Mouse (Mus musculus) adrenal gland, adult 18-20 months (tissue): Measurements from ENCODE around the gene Map1lc3a. TPM values are rescaled to one million over a fixed set of nuclear protein-coding genes. Genes with fewer than 3 reads are reported as not detected.
A peak's percentile ranks its signal among the peaks of the same experiment; 100 is the strongest.

Experiments
- DNase-seq, 2 experiments: peaks; one replicate each; pipeline ENCODE4 v3.0.0; 2021 to 2022; ENCODE audit warnings: low spot score in 2 of 2
- total RNA-seq, 2 experiments: library from RNA; stranded (reverse); gene quantifications; 1 replicate in 1 of 2; 2 replicates in 1 of 2; pipeline ENCODE4 v1.2.3; 2021

The Map1lc3a gene
- total RNA-seq, 2 experiments from 2014 or later = 390 to 903 TPM

DNA sequence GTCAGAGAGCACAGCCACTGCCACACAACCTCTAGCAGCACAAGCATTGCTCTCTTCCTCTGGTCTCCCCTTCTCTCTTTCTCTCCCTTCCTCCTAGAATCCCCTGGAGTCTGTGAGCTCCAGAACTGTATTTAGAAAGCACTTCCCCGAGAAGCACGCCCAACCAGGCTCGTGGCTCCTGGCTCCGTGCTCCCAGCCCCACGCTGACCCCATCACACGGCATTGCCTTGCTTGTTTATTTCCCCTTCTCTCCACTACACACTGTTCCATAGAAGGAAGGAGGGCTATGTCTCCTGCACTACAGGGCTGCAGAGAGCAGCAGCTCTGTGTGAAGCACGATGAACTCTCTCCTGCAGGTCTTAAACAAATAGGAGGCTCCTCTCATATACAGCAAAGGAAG is 8.6 kb downstream of the Map1lc3a start:
- no peak for DNase-seq

DNA sequence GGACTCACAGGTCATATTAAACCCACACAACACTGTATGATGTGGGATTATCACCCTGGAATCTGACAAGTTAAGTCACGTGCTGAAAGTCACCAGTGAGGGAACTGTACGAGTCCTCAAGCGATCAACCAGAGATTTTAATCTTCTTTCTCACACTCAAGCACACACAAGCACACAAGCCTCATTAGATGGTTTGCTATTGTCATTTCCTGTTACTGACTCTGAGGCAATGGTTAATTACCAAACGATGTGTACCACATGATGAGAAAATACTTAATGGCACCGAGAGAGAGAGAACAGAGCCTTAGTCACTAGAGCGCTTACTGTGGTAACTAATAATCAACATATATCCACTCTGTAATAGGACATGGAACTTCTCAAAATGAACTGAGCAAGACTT is 9.6 kb downstream of the Map1lc3a start:
- no peak for DNase-seq

DNA sequence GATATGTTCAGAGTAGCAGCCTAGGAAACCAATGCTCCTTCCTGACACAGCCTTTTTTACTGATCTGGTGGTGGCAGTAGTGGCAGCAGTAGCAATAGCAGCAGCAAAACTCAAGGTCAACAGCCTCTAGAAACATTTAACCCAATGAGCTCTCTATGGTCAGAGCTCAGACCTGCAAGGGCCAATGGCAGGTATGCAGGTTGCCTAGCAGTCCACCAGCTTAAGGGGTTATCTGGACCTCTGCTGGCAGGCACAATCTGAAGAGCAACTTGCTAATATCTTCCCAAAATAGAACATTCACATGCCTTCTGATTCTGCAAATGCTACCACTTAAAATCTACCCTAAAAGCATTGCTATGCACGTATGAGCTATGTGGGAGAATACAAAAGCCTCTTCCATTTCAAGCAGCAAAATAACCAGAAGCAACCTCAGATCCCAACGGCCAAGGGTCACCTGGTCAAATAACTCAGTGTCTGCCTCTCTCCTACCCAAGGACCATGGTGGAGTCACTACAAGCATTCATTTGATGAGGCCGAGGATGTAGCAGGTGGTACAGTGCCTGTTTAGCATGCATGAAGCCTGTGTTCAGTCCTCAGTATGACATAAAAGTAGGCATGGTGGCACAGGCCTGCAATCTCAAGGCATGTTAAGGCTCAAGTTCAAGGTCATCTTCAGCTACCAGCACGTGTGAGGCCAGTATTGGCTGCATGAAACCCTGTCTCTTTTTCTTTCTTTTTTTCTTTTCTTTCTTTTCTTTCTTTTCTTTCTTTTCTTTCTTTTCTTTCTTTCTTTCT is 11.6 kb downstream of the Map1lc3a start:
- DNase-seq = no peak

DNA sequence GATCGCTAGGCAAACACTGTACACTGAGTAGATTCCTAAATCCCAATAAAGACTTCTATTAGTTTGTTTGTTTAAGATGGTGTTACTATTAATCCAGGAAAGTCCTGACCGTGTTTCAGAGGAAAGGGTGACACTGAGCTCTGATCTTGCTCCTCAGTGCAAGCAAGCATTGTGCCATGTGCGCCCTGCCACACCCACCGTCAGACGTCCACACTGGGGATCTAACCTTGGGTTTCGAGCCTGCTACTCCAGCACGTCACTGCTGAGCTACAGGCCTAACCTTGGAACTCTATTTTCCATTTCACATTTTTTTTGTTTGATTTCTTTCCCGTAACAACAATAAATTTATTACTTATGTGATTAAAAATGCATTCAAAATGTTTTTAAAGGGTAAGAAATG is 14.0 kb downstream of the Map1lc3a start:
- no peak for DNase-seq

DNA sequence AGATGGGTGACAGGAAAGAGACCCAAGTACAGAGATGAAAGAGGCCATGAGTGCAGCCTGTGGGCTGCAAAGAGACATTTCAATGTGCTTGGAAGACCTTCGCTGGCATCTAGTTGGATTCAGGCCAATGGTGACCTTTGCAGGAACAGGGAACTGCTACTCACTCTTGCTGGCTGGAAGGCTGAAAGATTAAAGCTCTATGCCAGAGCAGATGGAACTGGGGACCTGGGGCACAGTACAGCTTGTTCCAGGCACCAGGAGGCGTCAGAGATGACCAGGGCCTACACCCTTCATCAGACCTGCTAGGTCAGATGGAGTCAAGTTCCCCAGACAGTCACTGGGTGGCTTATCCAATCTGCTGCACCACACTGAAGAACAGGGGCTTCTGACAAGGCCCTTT is 17.3 kb downstream of the Map1lc3a start:
- DNase-seq = peak; percentile 38 to 55

DNA sequence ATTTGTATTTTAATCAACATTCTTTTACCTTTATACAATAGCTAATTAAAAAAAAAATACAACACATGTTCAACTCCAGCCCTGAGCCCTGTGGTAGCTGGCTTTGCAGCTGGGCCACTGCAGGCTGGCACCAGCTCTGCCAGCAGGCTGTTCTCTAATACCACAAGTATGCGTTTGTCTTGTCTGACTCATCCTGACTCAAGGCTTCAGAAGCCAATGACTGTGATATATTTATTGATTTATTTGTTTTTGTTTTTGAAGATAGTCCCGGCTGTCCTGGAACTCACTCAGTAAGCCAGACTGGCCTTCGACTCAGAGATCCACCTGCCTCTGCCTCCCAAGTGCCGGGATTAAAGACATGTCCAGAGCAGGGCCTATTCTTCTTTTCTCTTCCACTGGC is 17.8 kb downstream of the Map1lc3a start:
- no peak for DNase-seq

DNA sequence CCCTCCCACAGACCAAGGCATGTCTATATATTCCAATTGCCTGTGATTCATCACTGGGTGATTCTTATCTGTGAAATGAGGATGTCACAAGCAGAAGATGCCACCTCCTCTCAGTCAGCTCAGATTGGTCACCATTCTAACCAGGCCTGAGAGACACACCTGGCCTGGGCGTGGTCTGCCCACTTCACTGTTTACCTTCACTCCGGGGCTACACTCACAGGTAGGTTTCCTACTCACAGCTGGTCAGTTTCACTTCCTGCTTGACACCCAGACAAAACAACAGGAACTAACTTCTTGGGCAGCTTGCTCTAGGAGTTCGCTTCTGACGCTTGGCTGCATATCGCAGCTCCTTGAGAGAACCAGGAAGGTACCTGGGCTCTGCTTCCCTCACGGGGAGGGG is 19.4 kb downstream of the Map1lc3a start:
- DNase-seq = no peak

DNA sequence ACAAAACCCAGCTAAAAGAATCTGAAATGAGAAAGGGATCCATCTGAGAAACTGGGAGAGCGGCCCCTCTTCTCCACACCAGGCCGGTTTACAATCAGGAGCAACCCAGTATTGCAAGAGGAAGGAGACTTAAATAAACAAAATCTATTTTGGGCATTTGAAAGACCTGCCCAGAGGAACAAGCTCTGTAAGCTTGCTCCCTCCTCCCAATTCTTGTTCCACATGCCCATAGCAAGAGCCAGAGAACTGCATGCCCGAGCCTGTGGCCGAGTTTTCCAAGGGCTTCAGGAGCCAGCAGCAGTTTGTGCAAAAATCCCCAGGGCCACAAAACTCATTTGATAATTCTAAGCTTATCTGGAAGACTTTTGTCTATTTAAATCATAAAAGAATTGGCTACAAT is 23.5 kb downstream of the Map1lc3a start:
- DNase-seq = no peak

DNA sequence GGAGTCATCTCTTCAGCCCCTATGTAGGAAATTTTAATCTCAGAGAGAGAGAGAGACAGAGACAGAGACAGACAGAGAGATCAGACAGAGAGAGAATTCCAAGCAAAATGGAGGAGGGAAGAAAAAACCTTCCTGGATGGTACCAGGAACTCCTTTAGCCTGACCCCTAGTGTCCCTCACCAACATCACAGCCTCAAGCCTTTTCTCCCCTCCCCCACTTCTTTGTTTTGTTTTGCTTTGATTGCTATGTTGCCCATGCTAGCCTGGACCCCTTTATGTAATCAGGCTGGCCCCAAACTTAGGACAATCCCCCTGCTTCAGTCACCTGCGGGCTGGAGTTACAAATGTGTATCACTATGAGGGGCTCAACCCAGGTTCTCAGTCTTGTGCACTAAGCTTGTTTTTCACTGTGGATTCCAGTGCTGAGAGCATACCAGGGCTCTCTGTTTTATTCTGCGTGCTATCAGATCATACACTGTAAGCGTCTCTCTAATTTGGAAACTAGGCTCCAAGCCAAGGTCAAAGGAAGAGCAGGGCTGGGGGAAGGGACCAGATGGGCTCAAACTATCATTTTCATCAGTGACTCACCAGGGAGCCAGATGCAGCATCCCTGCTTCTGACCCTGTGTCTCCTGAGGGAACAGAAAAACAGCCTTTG is 33.0 kb downstream of the Map1lc3a start:
- DNase-seq = peak in 1 of 2 experiments; percentile 48

DNA sequence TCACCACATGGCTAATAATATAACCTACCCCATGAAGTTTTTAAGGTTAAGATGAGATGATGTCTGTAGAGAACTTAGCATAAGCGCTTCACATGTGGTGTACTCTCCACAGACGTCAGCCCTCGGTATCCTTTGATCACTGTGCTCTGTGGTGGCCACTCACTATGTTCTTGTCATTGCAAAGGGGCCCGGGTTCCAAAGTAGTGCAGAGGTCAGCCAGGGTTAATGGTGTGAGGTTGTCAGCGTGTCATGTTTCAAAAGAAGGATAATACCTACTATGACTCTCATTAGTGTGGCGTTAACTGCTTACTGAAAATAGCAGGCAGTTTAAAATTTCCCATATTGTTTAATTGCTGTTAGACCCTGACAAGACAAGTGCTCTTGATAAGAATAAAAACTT is 37.6 kb downstream of the Map1lc3a start:
- no peak for DNase-seq

DNA sequence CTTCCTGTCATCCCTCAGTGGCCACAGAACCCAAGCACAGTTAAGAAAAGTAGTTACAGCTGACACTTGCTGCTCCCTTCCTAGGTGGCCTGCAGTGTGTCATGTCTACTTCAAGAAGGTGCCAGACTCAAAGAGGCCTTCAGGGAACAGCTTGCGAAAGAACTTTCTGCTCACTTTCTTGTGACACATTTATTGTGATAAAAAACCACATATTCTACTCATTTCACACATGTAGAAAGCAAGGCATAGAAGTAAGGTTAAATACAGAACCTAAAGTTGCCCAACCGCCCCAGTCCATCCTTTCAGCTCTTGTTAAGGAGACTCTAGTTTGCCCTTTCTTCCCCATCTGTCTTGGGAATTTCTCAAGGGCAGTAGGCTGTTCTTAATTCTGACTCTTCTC is 42.5 kb downstream of the Map1lc3a start:
- no peak for DNase-seq

DNA sequence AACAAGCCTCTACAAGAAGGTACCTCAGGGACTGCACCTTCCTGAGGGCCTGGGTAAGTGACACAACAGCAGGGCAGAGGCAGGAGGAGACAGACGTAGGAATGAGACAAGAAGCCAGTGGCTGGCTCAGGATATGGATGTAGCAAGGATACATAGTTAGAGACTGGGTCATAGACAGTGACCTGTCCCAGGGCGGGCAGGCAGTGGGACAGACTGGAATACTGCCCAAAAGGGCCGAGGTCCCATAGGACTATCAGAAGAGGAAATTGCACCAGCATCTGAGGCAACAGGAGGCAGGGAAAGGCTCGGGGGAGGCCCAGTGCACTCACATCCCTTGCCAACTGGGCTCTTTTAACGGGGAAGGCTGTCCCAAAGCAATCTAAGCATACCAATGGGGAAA is 44.5 kb downstream of the Map1lc3a start:
- DNase-seq = peak; percentile 43 to 45

DNA sequence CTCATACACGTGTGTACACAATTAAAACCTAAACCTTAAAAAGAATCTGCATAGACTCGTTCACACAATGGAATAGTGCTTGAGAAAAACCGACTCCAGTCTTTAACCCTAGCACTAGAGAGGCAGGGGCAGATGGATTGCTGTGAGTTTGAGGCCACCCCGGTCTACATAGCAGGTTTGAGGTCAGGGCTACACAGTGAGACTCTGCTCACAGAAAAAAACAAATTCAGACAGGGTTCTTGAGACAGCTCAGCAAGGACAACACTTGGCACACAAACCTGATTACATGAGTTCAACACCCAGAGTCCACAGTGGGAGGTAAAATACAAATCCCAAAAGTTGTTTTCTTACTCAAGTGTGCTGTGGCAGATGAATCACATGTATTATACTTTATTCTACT is 49.9 kb downstream of the Map1lc3a start:
- DNase-seq = no peak

Other genes with a start within 250 kb of the Map1lc3a start
- 10 to 100 TPM; 30.9 to 36.0 TPM for gene Ahcy, start 201.8 kb upstream of the Map1lc3a start, total RNA-seq
- gene Itch, start 142.8 kb upstream of the Map1lc3a start, total RNA-seq = 10 to 100 TPM; 44.8 to 48.0 TPM
- gene Dynlrb1, start 39.8 kb upstream of the Map1lc3a start, total RNA-seq = 100 to 1,000 TPM; 276 to 369 TPM
- 10 to 100 TPM; 29.9 to 33.4 TPM for gene Pigu, start 81.1 kb downstream of the Map1lc3a start, total RNA-seq
- gene Trp53inp2, start 104.8 kb downstream of the Map1lc3a start, total RNA-seq = 100 to 1,000 TPM; 293 to 384 TPM
- 10 to 100 TPM; 33.3 to 39.4 TPM for gene Ncoa6, start 197.6 kb downstream of the Map1lc3a start, total RNA-seq
- gene Acss2, start 241.7 kb downstream of the Map1lc3a start, total RNA-seq = 100 to 1,000 TPM in 1 of 2 experiments, 10 to 100 TPM in 1; 83.3 to 368 TPM
- gene Ggt7, start 241.9 kb downstream of the Map1lc3a start, total RNA-seq = 1 to 10 TPM; 3.0 to 4.7 TPM